Mouse (Mus musculus): ENCODE measurements at regions not wholly inside any gene's neighbourhood (a gene's known extent, or its start where the extent isn't known, plus 50 kb on each side); places are given as distances from the start of the nearest gene placed in this dataset.

DNA sequence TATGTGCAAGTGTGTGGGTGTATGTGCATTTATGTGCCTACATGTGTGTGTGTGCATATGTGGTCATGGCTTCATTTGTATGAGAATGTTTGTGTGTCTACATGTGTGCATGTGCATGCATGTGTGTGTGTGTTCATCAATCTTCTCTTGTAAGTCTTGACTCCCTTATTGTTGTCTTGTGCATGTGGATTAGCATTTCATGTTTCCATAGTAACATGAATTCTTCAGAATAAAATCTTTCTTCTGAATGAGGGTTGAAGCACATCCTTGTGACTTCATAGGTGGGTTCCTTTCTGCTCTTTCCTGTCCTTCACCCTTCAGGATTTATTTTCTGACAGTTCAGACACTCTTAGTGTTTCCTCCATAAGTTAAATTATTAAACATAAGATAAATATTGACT lies 814.8 kb downstream of the Car8 start:
- DNase-seq = peak; percentile 32
- no peaks in the 10 kb centered on the region for H3K27me3 ChIP-seq (ENCODE audit: insufficient read depth, low read length)
- no peak for TF ChIP-seq CTCF (IDR thresholded peaks at IDR 0.05; ENCODE audit: low read depth)
- H3K4me2 ChIP-seq (ENCODE audit: low read depth) = no peak overlapping the region
- H3K4me1 ChIP-seq (ENCODE audit: insufficient read depth) = no peaks in the 10 kb centered on the region
- ATAC-seq = peak; percentile 57; the same call in 1 of the 2 replicates
- H3K9me3 ChIP-seq (ENCODE audit: low read length) = no peaks in the 10 kb centered on the region
- H3K4me3 ChIP-seq (ENCODE audit: low read depth, low read length) = no peak overlapping the region
- no peak overlapping the region for H3K27ac ChIP-seq (ENCODE audit: low read depth, low read length)
- no peak overlapping the region for H3K9ac ChIP-seq
- H3K36me3 ChIP-seq (ENCODE audit: insufficient read depth) = no peaks in the 10 kb centered on the region

- Histone ChIP-seq H3K4me1 (ENCODE audit: insufficient read depth) (no peaks in the 10 kb centered on the region), H3K27me3 (ENCODE audit: insufficient read depth, low read length) (no peaks in the 10 kb centered on the region), H3K9ac (no peak overlapping the region), H3K4me2 (ENCODE audit: low read depth) (no peak overlapping the region), H3K9me3 (ENCODE audit: low read length) (no peaks in the 10 kb centered on the region), H3K36me3 (ENCODE audit: insufficient read depth) (no peaks in the 10 kb centered on the region), H3K4me3 (ENCODE audit: low read depth, low read length) (no peak overlapping the region), H3K27ac (ENCODE audit: low read depth, low read length) (no peak overlapping the region)
- no peak for TF ChIP-seq CTCF (IDR thresholded peaks at IDR 0.05; ENCODE audit: low read depth)
- 46% methylated on average over 4 of the region's 4 CpGs for WGBS
- ATAC-seq (peak; percentile 84), DNase-seq (peak; percentile 35)
Measured at GRCm38 (mm10) chr4:7423204-7423603, 815.6 kb downstream of the Car8 start.

GRCm38 (mm10) chr4:7422787-7423186 lies 816.1 kb downstream of the Car8 start:
- no peaks in the 10 kb centered on the region for H3K36me3 ChIP-seq (ENCODE audit: insufficient read depth)
- H3K27me3 ChIP-seq (ENCODE audit: insufficient read depth, low read length) = no peaks in the 10 kb centered on the region
- H3K4me2 ChIP-seq (ENCODE audit: low read depth) = no peak overlapping the region
- no peaks in the 10 kb centered on the region for H3K9me3 ChIP-seq (ENCODE audit: low read length)
- WGBS = 70% methylated on average over 3 of the region's 3 CpGs
- H3K27ac ChIP-seq (ENCODE audit: low read depth, low read length) = no peak overlapping the region
- no peak overlapping the region for H3K4me3 ChIP-seq (ENCODE audit: low read depth, low read length)
- TF ChIP-seq CTCF (IDR thresholded peaks at IDR 0.05; ENCODE audit: low read depth) = no peak
- peak; percentile 59 for ATAC-seq
- no peaks in the 10 kb centered on the region for H3K4me1 ChIP-seq (ENCODE audit: insufficient read depth)
- DNase-seq = no peak
- H3K9ac ChIP-seq = no peak overlapping the region

GRCm38 (mm10) chr4:7414301-7414700 lies 824.5 kb downstream of the Car8 start:
- Histone ChIP-seq H3K4me3 (ENCODE audit: low read depth, low read length) (no peak overlapping the region), H3K4me1 (ENCODE audit: insufficient read depth) (no peaks in the 10 kb centered on the region), H3K9ac (no peak overlapping the region), H3K36me3 (ENCODE audit: insufficient read depth) (no peaks in the 10 kb centered on the region), H3K27me3 (ENCODE audit: insufficient read depth, low read length) (no peaks in the 10 kb centered on the region), H3K27ac (ENCODE audit: low read depth, low read length) (no peak overlapping the region), H3K4me2 (ENCODE audit: low read depth) (no peak overlapping the region), H3K9me3 (ENCODE audit: low read length) (no peaks in the 10 kb centered on the region)
- TF ChIP-seq CTCF (IDR thresholded peaks at IDR 0.05; ENCODE audit: low read depth) = no peak
- DNase-seq (no peak), ATAC-seq (no peak)
- WGBS = 63% methylated on average over 2 of the region's 2 CpGs

- no peaks in the 10 kb centered on the region for H3K27me3 ChIP-seq (ENCODE audit: insufficient read depth, low read length)
- DNase-seq = no peak
- no peak for TF ChIP-seq CTCF (IDR thresholded peaks at IDR 0.05; ENCODE audit: low read depth)
- no peaks in the 10 kb centered on the region for H3K36me3 ChIP-seq (ENCODE audit: insufficient read depth)
- no peak overlapping the region for H3K9ac ChIP-seq
- no peaks in the 10 kb centered on the region for H3K9me3 ChIP-seq (ENCODE audit: low read length)
- H3K4me3 ChIP-seq (ENCODE audit: low read depth, low read length) = no peak overlapping the region
- no peaks in the 10 kb centered on the region for H3K4me1 ChIP-seq (ENCODE audit: insufficient read depth)
- ATAC-seq = no peak
- H3K27ac ChIP-seq (ENCODE audit: low read depth, low read length) = no peak overlapping the region
- H3K4me2 ChIP-seq (ENCODE audit: low read depth) = no peak overlapping the region
- 44% methylated on average over 1 of the region's 1 CpGs for WGBS
Measured at GRCm38 (mm10) chr4:7392696-7393095, 846.1 kb downstream of the Car8 start.

DNA sequence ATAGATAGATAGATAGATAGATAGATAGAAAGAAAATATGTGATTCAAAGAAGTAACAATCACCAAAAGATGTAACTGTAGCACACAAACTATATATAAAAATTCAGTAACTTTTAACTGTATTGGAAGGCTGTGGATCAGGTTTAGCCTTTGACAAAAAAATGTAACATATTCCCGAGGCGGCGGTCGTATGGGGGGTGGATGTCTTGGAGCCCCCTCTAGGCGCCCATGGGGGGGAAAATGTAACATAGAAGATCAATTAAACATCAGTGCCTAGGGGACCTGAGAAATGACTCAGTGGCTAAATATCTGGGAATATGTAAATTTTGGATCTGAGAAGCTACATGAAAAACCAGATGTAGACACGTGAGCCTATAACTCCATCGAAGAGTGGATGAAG lies 847.2 kb downstream of the Car8 start:
- TF ChIP-seq CTCF (IDR thresholded peaks at IDR 0.05; ENCODE audit: low read depth) = no peak
- 83% methylated on average over 7 of the region's 7 CpGs for WGBS
- DNase-seq = no peak
- no peak overlapping the region for H3K9ac ChIP-seq
- no peak overlapping the region for H3K27ac ChIP-seq (ENCODE audit: low read depth, low read length)
- no peaks in the 10 kb centered on the region for H3K4me1 ChIP-seq (ENCODE audit: insufficient read depth)
- H3K4me3 ChIP-seq (ENCODE audit: low read depth, low read length) = no peak overlapping the region
- H3K4me2 ChIP-seq (ENCODE audit: low read depth) = no peak overlapping the region
- H3K9me3 ChIP-seq (ENCODE audit: low read length) = no peaks in the 10 kb centered on the region
- H3K36me3 ChIP-seq (ENCODE audit: insufficient read depth) = no peaks in the 10 kb centered on the region
- ATAC-seq = no peak
- no peaks in the 10 kb centered on the region for H3K27me3 ChIP-seq (ENCODE audit: insufficient read depth, low read length)

GRCm38 (mm10) chr4:7385069-7385468 lies 853.8 kb downstream of the Car8 start:
- no peak for ATAC-seq
- Histone ChIP-seq H3K36me3 (ENCODE audit: insufficient read depth) (no peaks in the 10 kb centered on the region), H3K4me3 (ENCODE audit: low read depth, low read length) (no peak overlapping the region), H3K9ac (no peak overlapping the region), H3K27me3 (ENCODE audit: insufficient read depth, low read length) (no peaks in the 10 kb centered on the region), H3K9me3 (ENCODE audit: low read length) (no peaks in the 10 kb centered on the region), H3K27ac (ENCODE audit: low read depth, low read length) (no peak overlapping the region), H3K4me2 (ENCODE audit: low read depth) (no peak overlapping the region), H3K4me1 (ENCODE audit: insufficient read depth) (no peaks in the 10 kb centered on the region)
- TF ChIP-seq CTCF (IDR thresholded peaks at IDR 0.05; ENCODE audit: low read depth) = no peak
- DNase-seq = no peak

DNA sequence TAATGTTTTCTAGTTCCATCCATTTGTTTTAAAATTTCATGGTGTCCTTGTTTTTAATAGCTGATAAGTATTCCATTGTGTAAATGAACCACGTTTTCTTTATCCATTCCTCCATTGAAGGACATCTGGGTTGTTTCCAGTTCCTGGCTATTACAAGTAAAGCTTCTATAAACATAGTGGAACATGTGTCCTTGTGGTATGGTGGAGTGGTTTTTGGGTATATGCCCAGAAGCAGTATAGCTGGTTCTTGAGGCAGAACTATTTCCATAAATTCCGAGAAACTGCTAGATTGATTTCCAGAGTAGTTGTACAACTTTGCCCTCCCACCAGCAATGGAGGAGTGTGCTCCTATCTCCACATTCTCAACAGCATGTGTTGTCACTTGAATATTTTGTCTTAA lies 858.8 kb downstream of the Car8 start:
- no peak overlapping the region for H3K9ac ChIP-seq
- DNase-seq (no peak), ATAC-seq (no peak)
- H3K27me3 ChIP-seq (ENCODE audit: insufficient read depth, low read length) = no peaks in the 10 kb centered on the region
- 49% methylated on average over 2 of the region's 2 CpGs for WGBS
- H3K4me2 ChIP-seq (ENCODE audit: low read depth) = no peak overlapping the region
- no peak overlapping the region for H3K27ac ChIP-seq (ENCODE audit: low read depth, low read length)
- no peak for TF ChIP-seq CTCF (IDR thresholded peaks at IDR 0.05; ENCODE audit: low read depth)
- no peak overlapping the region for H3K4me3 ChIP-seq (ENCODE audit: low read depth, low read length)
- no peaks in the 10 kb centered on the region for H3K9me3 ChIP-seq (ENCODE audit: low read length)
- no peaks in the 10 kb centered on the region for H3K36me3 ChIP-seq (ENCODE audit: insufficient read depth)
- H3K4me1 ChIP-seq (ENCODE audit: insufficient read depth) = no peaks in the 10 kb centered on the region
